Mouse (Mus musculus) cortical plate, adult 2 months (tissue): ENCODE measurements around the gene Zmiz1. TPM values are rescaled to one million over a fixed set of nuclear protein-coding genes. Genes with fewer than 3 reads are reported as not detected.

Source experiments
- H3K27ac ChIP-seq: fragments of 200-500 bp; 2 replicates; pipeline ENCODE4 v1.5.1; 2012; ENCODE audit warnings: low read length, control low read depth, inconsistent platforms; ENCODE audit not compliant: insufficient read depth
- H3K4me1 ChIP-seq: fragments of 200-500 bp; 2 replicates; pipeline ENCODE4 v1.6.1; 2011; ENCODE audit warnings: low read length; ENCODE audit not compliant: control insufficient read depth, insufficient read depth
- H3K4me3 ChIP-seq: fragments of 200-500 bp; 2 replicates; pipeline ENCODE4 v1.5.1; 2011; ENCODE audit warnings: mild to moderate bottlenecking, low read length, control low read depth; ENCODE audit not compliant: insufficient read depth
- CTCF ChIP-seq: fragments of 200-500 bp; IDR thresholded peaks from 2 replicates; pipeline ENCODE4 v1.5.1; 2011; ENCODE audit warnings: mild to moderate bottlenecking, control low read depth, low read length; ENCODE audit not compliant: insufficient read depth; ENCODE audit errors: extremely low read depth
- POLR2A ChIP-seq: fragments of 200-500 bp; IDR thresholded peaks from 2 replicates; pipeline ENCODE4 v1.6.1; 2011; ENCODE audit warnings: mild to moderate bottlenecking, low read length, control low read depth; ENCODE audit not compliant: insufficient read depth; ENCODE audit errors: extremely low read depth
- polyA plus RNA-seq: library from polyadenylated mRNA; depleted of rRNA; stranded (reverse); fragments of >200 nt; gene quantifications from 2 replicates; pipeline ENCODE4 v1.2.3, GENCODE M21; 2012; rRNA removed

Zmiz1 gene
- polyA plus RNA-seq, 1 experiment, result 36.9 TPM

- H3K27ac ChIP-seq, result no peak overlapping the region
- H3K4me3 ChIP-seq, result no peak overlapping the region
- no peaks in the 10 kb centered on the region for H3K4me1 ChIP-seq
- TF ChIP-seq POLR2A (no peak), CTCF (peak; percentile 95)
These were observed 248.8 kb downstream of the Zmiz1 start for GRCm38 (mm10) chr14:25707691-25708181.

DNA sequence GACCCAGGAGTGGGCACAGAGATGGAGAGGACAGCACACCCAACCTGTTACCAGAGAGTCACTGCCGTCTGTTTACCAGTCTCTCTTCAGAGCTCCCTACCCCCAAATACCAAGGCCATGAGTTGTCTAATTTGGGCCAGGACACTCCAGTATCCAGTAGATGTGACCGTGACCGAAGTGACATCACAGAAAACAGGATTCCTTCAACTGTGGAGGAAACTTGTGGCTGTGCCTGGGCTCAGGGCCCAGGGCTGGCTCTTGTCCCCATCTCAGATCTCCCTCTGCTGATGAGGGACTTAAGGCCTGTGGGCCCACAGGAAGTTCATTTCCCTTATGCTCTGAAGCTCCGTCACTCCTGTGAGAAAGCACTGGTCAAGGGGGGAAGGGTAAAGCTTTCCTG lies 249.5 kb downstream of the Zmiz1 start:
- Histone ChIP-seq H3K27ac (no peak overlapping the region), H3K4me1 (no peaks in the 10 kb centered on the region), H3K4me3 (no peak overlapping the region)
- TF ChIP-seq POLR2A (no peak), CTCF (no peak)

GRCm38 (mm10) chr14:25708917-25709316 lies 249.9 kb downstream of the Zmiz1 start:
- no peaks in the 10 kb centered on the region for H3K4me1 ChIP-seq
- TF ChIP-seq CTCF (no peak), POLR2A (no peak)
- no peak overlapping the region for H3K27ac ChIP-seq
- no peak overlapping the region for H3K4me3 ChIP-seq

- Histone ChIP-seq H3K4me3 (no peak overlapping the region), H3K27ac (no peak overlapping the region), H3K4me1 (no peaks in the 10 kb centered on the region)
- no peak for TF ChIP-seq CTCF
- TF ChIP-seq POLR2A, result no peak
These were observed 251.1 kb downstream of the Zmiz1 start for GRCm38 (mm10) chr14:25710073-25710472.

DNA sequence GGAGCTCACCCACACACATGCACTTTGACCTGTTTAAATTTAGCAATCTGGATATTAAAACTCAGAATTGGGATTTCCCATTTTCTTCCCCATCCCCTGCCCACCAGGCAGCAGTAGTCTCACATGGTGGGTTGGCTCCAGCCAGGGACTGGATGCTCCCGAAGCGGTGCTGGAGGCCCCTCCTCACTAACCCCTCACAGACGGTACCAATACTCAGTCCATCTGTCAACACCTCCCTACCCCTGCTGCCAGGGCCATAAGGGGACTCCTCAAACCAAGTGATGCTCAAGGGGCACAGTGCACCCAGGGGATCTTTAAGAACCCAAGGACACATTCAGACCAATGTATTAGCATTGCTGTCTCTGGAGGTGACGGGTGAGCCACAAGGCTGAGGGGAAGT lies 251.7 kb downstream of the Zmiz1 start:
- TF ChIP-seq CTCF, result no peak
- no peak for TF ChIP-seq POLR2A

GRCm38 (mm10) chr14:25711177-25711576 lies 252.2 kb downstream of the Zmiz1 start:
- TF ChIP-seq POLR2A, result no peak
- TF ChIP-seq CTCF, result no peak
- H3K4me1 ChIP-seq, result no peaks in the 10 kb centered on the region
- H3K4me3 ChIP-seq, result no peak overlapping the region
- H3K27ac ChIP-seq, result no peak overlapping the region

More for the DNA sequence above, 251.7 kb downstream of the Zmiz1 start:
- H3K4me1 ChIP-seq, result no peaks in the 10 kb centered on the region
- no peak overlapping the region for H3K4me3 ChIP-seq
- H3K27ac ChIP-seq, result no peak overlapping the region

GRCm38 (mm10) chr14:25711602-25712001 lies 252.6 kb downstream of the Zmiz1 start:
- Histone ChIP-seq H3K27ac (no peak overlapping the region), H3K4me3 (no peak overlapping the region), H3K4me1 (no peaks in the 10 kb centered on the region)
- TF ChIP-seq POLR2A (no peak), CTCF (no peak)

DNA sequence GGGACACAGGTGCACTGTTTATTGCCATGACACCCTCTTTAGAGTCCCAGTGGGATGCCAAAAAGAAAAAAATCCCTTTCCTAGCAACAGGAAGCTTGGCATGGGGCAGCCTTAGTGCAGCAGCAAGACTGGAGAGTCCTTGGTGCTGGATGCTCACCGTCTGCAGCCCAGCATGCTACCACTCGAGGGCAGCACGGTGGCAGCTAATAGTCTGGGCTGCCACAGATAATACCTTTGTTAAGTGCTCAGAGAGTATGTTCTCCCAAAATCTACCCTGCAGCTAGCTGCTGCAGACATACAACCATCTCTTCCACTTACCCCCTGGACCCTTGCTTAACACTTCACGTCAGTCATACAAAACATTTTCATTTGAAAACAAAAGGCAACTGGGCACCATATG lies 254.5 kb downstream of the Zmiz1 start:
- peak; percentile 69 for TF ChIP-seq CTCF
- TF ChIP-seq POLR2A, result no peak
- H3K27ac ChIP-seq, result no peak overlapping the region

More for the DNA sequence above, 254.5 kb downstream of the Zmiz1 start:
- Histone ChIP-seq H3K4me1 (0 out of 2 replicates have a peak, but pooled peaks cover 2% of the 10 kb centered on the region), H3K4me3 (no peak overlapping the region)

Other genes with a start within 250 kb of the Zmiz1 start
- gene Ppif, start 235.0 kb downstream of the Zmiz1 start, polyA plus RNA-seq, result 49.4 and 51.7 TPM in 2 replicates